Mouse (Mus musculus) midbrain, embryonic 14.5 days (tissue): ENCODE data around the gene Asphd2. TPM values are rescaled to one million over a fixed set of nuclear protein-coding genes. Genes with fewer than 3 reads are reported as not detected.

Experiments used
- ATAC-seq: fragments of 200-750 bp; cut with Nextera tagmentation; 2 replicates; pipeline ENCODE4 v1.8.0; 2017; ENCODE audit warnings: moderate number of reproducible peaks, moderate library complexity; ENCODE audit not compliant: low FRiP score, low TSS enrichment
- DNase-seq: peaks from one replicate; pipeline ENCODE4 v3.0.0-alpha.2; 2015
- H3K27ac ChIP-seq: fragments of 300-500 bp; sonication (generic); replicated peaks from 2 replicates; pipeline ENCODE4 v1.5.1; 2014; ENCODE audit warnings: mild to moderate bottlenecking, low read depth, low read length, moderate library complexity
- H3K27me3 ChIP-seq: fragments of 300-500 bp; sonication (generic); 2 replicates; pipeline ENCODE4 v1.6.1; 2014; ENCODE audit warnings: low read length, control low read depth, mixed read lengths; ENCODE audit not compliant: control insufficient read depth, insufficient read depth
- H3K36me3 ChIP-seq: fragments of 300-500 bp; sonication (generic); 2 replicates; pipeline ENCODE4 v1.6.1; 2014; ENCODE audit warnings: low read length, control low read depth; ENCODE audit not compliant: control insufficient read depth, insufficient read depth
- H3K4me1 ChIP-seq: fragments of 300-500 bp; sonication (generic); 2 replicates; pipeline ENCODE4 v1.6.1; 2014; ENCODE audit warnings: mild to moderate bottlenecking, antibody characterized with exemption, low read length, control low read depth; ENCODE audit not compliant: control insufficient read depth, insufficient read depth
- H3K4me2 ChIP-seq: fragments of 300-500 bp; sonication (generic); 2 replicates; pipeline ENCODE4 v1.6.1; 2014; ENCODE audit warnings: mild to moderate bottlenecking, low read length, moderate library complexity
- H3K4me3 ChIP-seq: fragments of 300-500 bp; sonication (generic); replicated peaks from 2 replicates; pipeline ENCODE4 v1.5.1; 2014; ENCODE audit warnings: low read depth, low read length
- H3K9ac ChIP-seq: fragments of 300-500 bp; sonication (generic); replicated peaks from 2 replicates; pipeline ENCODE4 v1.6.1; 2014; ENCODE audit warnings: mild to moderate bottlenecking, low read length, moderate library complexity
- H3K9me3 ChIP-seq: fragments of 300-500 bp; sonication (generic); 2 replicates; pipeline ENCODE4 v1.6.1; 2016; ENCODE audit warnings: low read length, control low read depth, mixed read lengths; ENCODE audit not compliant: control insufficient read depth
- WGBS: fragments of 180-500 bp; shearing (Covaris S2); extraction: QIAGEN DNeasy Blood & Tissue Kit; methylation state at CpG from one replicate; pipeline ENCODE4 v1.1.7; 2014; 5-methylcytosine and 5-hydroxymethylcytosine counted together
- polyA plus RNA-seq: library from polyadenylated mRNA; unstranded; fragments of >200 nt; fragmentation: Nextera tagmentation; extraction: Ambion mirVana; gene quantifications from 2 replicates; pipeline ENCODE4 v1.2.1, GENCODE M21; 2014

The Asphd2 gene
- polyA plus RNA-seq, 1 experiment from 2014 or later, result 91.5 TPM

GRCm38 (mm10) chr5:112356322-112356721 is 38.3 kb downstream of the Asphd2 start:
- 96% methylated on average over 9 of the region's 9 CpGs for WGBS

DNA sequence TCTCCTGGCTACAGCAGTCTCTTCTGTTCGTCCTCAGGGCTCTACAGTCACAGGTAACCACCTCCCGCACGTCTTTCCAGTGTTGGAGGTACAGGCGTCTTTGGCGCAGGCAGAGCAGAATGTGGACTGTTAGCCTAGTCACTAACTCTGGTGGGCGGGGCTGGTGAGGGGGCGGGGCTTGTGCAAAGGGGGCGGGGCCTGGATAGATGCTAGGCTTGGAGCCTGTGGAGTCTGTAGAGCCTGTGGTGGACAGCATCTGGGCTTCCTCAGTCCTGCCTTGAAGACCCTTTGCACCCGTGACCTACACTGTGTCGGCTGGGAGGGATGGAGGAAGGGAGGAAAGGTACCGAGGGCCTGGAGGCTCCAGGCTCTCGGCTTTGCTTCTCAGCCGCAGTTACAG is 38.8 kb downstream of the Asphd2 start, which contains the start of gene Gm6583:
Gm6583 (minus strand) TSS at position 124 of the 400 bp plus-strand sequence.
- 65% methylated on average over 13 of the region's 13 CpGs for WGBS
- Histone ChIP-seq H3K4me2 (no peak within 1 kb of the TSS), H3K4me1 (no peaks in the 10 kb centered on the region), H3K36me3 (peaks cover 50% of the 10 kb centered on the region), H3K9ac (no peak within 1 kb of the TSS), H3K4me3 (no peak within 1 kb of the TSS), H3K27ac (no peak within 1 kb of the TSS), H3K27me3 (no peaks in the 10 kb centered on the region), H3K9me3 (no peaks in the 10 kb centered on the region)
- ATAC-seq (no peak), DNase-seq (no peak)

More at GRCm38 (mm10) chr5:112356322-112356721, 38.3 kb downstream of the Asphd2 start:
- no peak overlapping the region for H3K9ac ChIP-seq
- no peak overlapping the region for H3K4me2 ChIP-seq
- H3K36me3 ChIP-seq, result peaks cover 47% of the 10 kb centered on the region
- H3K4me1 ChIP-seq, result no peaks in the 10 kb centered on the region
- DNase-seq (no peak), ATAC-seq (no peak)
- no peaks in the 10 kb centered on the region for H3K27me3 ChIP-seq
- no peak overlapping the region for H3K4me3 ChIP-seq
- H3K27ac ChIP-seq, result no peak overlapping the region
- H3K9me3 ChIP-seq, result no peaks in the 10 kb centered on the region

DNA sequence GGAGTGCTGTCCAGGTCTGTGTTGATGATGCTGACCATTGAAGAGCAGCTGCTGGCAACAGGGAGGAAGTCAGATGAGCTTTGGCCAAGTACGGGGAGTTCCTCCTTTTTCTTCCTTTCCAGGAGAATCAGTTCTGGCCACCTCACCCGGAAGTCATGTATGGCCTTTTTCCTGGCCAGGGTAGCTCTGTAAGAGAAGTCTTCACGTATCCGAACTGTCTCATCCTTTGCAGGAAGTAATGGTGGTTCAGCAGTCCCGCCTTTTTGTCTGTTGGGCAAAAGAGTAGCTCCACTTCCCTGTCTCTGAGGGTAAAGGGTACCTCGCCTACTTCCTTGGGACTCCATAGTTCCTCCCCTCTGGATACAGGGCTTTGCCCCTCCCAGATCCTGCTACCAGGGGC is 39.2 kb downstream of the Asphd2 start:
- H3K27me3 ChIP-seq, result no peaks in the 10 kb centered on the region
- peaks cover 54% of the 10 kb centered on the region for H3K36me3 ChIP-seq
- WGBS, result 93% methylated on average over 6 of the region's 6 CpGs
- no peak overlapping the region for H3K4me2 ChIP-seq
- no peak overlapping the region for H3K27ac ChIP-seq
- DNase-seq, result no peak
- H3K4me3 ChIP-seq, result no peak overlapping the region
- H3K4me1 ChIP-seq, result no peaks in the 10 kb centered on the region
- H3K9me3 ChIP-seq, result no peaks in the 10 kb centered on the region
- H3K9ac ChIP-seq, result no peak overlapping the region
- no peak for ATAC-seq

DNA sequence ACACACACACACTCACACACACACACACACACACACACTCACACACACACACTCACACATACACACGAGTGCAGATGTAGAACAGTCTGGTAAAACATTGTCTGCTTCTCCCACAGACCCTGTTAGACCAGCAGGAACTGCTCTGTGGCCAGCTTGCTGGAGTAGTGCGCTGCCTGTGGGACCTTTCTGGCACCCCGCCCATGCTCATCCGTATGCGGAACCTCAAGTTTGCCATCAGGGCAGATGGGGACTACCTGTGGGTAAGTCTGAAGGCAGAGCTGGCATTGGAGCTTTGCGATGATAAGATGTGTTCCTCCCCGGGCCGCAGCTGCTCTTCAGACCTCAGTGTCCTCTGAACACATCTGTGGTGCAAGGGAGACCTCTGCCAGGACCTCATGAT is 45.5 kb downstream of the Asphd2 start:
- ATAC-seq (no peak), DNase-seq (no peak)
- 95% methylated on average over 8 of the region's 8 CpGs for WGBS
- no peaks in the 10 kb centered on the region for H3K9me3 ChIP-seq
- H3K27me3 ChIP-seq, result no peaks in the 10 kb centered on the region
- peaks cover 69% of the 10 kb centered on the region for H3K36me3 ChIP-seq
- no peak overlapping the region for H3K4me3 ChIP-seq
- no peak overlapping the region for H3K4me2 ChIP-seq
- H3K4me1 ChIP-seq, result 0 out of 2 replicates have a peak, but pooled peaks cover 6% of the 10 kb centered on the region
- no peak overlapping the region for H3K27ac ChIP-seq
- no peak overlapping the region for H3K9ac ChIP-seq

DNA sequence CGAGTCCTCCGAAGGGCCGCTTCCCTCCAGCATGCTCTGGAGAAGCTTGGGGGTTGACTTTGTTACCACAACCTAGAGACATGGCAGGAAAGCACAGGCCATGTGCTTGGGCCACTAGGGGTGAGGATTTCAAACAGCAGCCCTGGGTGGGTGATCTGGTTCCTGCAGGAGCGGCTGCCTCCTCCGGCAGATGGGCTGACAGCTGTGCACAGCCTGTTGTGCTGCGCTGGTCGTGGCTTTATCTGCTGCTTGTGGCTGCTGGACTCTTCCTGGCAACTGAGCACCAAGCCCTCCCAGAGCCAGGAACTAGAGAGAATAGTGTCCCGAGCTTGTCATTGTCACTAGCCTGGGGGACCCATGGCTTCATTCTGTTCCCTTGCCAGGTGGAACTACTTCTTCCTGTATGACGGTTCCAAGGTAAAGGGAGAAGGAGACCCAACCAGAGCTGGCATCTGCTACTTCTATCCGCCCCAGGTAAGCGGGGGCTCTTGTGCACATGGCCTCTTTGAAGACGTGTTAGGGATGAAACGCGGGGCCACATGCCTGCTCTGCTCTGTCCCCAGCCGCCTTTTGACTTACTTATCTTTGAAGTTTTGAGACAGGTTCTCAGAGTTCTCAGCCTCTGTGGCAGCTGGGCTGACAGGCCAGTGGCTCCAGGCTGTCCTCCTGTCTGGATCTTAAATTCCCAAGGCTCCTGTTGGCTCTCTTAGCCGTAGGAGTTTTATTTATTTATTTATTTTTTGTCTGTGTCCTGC is 48.3 kb downstream of the Asphd2 start:
- Histone ChIP-seq H3K36me3 (peaks cover 49% of the 10 kb centered on the region), H3K9ac (0 out of 2 replicates have a peak overlapping the region, but pooled peaks have one; percentile 9)

GRCm38 (mm10) chr5:112344092-112344960 is 50.3 kb downstream of the Asphd2 start:
- WGBS, result 86% methylated on average over 6 of the region's 6 CpGs
- DNase-seq (no peak), ATAC-seq (no peak)
- Histone ChIP-seq H3K9me3 (no peaks in the 10 kb centered on the region), H3K4me2 (no peak overlapping the region), H3K36me3 (peaks cover 40% of the 10 kb centered on the region), H3K4me1 (peaks cover 22% of the 10 kb centered on the region), H3K9ac (no peak overlapping the region), H3K4me3 (no peak overlapping the region), H3K27ac (no peak overlapping the region), H3K27me3 (no peaks in the 10 kb centered on the region)

More for the DNA sequence above, 48.3 kb downstream of the Asphd2 start:
- no peaks in the 10 kb centered on the region for H3K9me3 ChIP-seq
- peaks cover 22% of the 10 kb centered on the region for H3K4me1 ChIP-seq
- H3K4me2 ChIP-seq, result no peak overlapping the region
- no peak overlapping the region for H3K4me3 ChIP-seq
- no peak overlapping the region for H3K27ac ChIP-seq
- DNase-seq, result no peak
- 86% methylated on average over 16 of the region's 16 CpGs for WGBS
- no peak for ATAC-seq
- no peaks in the 10 kb centered on the region for H3K27me3 ChIP-seq

DNA sequence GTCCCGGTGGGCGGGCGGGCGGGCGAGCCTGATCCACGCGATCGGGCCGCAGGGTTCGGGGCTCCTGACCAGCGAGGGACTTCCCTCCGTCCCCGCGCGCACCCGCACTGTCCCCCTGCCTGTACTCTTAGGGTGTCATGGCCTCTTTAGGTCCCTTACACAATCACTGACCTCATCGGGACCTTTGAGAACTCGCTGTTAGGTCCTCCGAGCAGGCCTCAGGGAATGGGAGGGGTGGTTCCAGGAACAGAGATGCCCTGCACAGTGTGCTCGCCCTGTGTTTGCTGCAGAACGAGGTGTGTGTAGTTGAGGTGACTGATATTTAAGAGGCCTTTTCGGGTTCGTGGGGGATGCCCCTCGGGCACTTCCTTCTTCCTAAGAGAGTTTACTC is 51.5 kb downstream of the Asphd2 start:
- WGBS, result under 1% methylated on average over 22 of the region's 24 CpGs
- Histone ChIP-seq H3K4me1 (peaks cover 22% of the 10 kb centered on the region), H3K27me3 (no peaks in the 10 kb centered on the region), H3K36me3 (peaks cover 38% of the 10 kb centered on the region), H3K9me3 (no peaks in the 10 kb centered on the region), H3K4me3 (peak overlapping the region; percentile 90), H3K9ac (peak overlapping the region; percentile 82), H3K27ac (peak overlapping the region; percentile 72), H3K4me2 (peak overlapping the region; percentile 65)
- ATAC-seq (peak; percentile 67), DNase-seq (no peak)

- no peaks in the 10 kb centered on the region for H3K9me3 ChIP-seq
- DNase-seq, result peak; percentile 94
- H3K27me3 ChIP-seq, result no peaks in the 10 kb centered on the region
- peak within 1 kb of the TSS; percentile 65 for H3K4me2 ChIP-seq
- H3K9ac ChIP-seq, result peak within 1 kb of the TSS; percentile 82
- peak within 1 kb of the TSS; percentile 90 for H3K4me3 ChIP-seq
- 2% methylated on average over 64 of the region's 64 CpGs for WGBS
- peak; percentile 80 for ATAC-seq
- H3K36me3 ChIP-seq, result peaks cover 38% of the 10 kb centered on the region
- peaks cover 22% of the 10 kb centered on the region for H3K4me1 ChIP-seq
- H3K27ac ChIP-seq, result peak within 1 kb of the TSS; percentile 72
These were observed 52.0 kb downstream of the Asphd2 start, which contains the start of the genes Srrd and Hps4 for GRCm38 (mm10) chr5:112342463-112343204. Gene Srrd (minus strand): TSS chr5:112343040. Gene Hps4 (plus strand): TSS chr5:112343083.
